Mouse (Mus musculus): ENCODE data around the gene Vrk1. TPM values are rescaled to one million over a fixed set of nuclear protein-coding genes. Genes with fewer than 3 reads are reported as not detected.

The Vrk1 gene
- 90.3 and 92.3 TPM in 2 replicates for polyA plus RNA-seq (2014; fragmentation: Nextera tagmentation; extraction: Ambion mirVana)

DNA sequence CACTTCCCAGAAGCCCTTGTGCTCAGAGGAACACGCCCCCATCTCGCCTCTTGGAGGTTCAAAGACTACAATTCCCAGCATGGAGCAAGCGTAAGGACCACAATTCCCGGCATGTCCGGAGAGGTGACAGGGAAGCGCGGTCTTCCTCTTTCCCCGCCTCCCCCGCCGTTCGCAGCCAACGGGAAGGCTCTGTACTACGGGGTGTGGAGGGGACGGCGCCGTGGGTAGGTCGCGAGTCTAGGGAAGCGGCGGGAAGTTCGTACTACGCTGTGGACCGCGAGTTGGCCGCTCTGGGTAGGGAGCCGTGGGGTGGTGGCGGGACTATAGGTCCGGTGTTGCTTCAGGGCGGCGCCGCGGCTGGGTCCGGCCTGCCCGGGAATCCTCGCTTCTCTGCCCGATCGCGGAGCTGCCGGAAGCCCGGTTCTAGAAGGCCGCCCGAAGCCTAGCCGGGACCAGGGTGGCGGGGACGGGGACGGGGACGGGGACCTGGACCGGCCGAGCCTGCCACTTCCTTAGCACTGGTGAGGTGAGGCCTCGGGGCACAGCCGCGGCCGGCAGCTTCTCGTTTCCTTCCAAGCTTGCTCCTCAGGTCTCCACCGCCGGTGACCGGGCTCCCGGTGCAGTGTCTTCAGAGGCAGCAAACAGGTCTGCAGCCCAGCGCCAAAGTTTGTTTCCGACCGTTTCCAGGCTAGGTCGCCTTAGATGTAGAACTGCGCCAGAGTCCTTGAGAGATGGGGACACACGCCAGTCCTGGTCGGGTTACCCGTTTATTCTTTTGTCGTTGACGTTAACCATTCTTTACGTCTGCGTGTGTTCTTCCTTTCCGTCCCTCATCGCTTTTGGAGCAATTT lies at the start of gene Vrk1:
TSS of gene Vrk1 (plus strand) at position 164 of the 851 bp plus-strand sequence.
- H3K27ac ChIP-seq (ENCODE audit: low read depth, low read length): no peak within 1 kb of the TSS

DNA sequence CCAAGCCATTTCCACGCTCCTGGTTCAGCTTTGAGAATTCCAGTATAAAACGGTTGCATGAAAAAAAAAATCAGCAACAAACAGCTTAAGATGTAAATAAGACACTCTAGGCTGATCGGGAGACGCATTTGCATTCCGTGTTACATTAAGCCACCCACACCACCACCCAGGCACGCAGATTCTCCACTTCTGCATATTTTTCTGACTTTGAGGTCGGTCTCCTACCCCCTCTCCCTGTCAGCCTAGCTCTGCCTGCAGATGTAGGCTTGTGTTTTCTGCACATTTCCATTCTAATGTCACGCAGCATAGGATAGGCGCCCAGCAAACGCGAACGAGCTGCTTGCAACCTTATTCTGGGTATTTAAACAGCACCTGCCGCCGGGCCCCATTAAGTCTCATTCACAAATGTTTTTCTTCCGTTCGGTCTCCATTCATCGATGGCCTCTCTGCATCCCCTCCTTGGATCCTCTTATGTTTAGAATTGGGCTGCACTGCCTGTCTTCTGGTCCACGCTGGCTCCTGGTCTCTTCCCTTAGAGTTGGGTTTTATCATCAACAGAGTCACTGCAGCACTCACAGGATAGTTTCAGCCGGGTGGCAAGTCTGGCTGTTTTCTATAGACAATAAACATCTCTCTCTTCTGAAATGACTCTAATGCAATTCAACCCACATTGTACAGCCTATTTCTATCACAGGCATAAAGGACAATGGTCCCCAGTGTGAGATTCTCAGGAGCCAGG lies 49.3 kb upstream of the Vrk1 start:
- peak; percentile 45 for DNase-seq (ENCODE audit: low spot score)
- 13% methylated on average over 19 of the region's 19 CpGs for WGBS
- Histone ChIP-seq H3K27me3 (ENCODE audit: control insufficient read depth, insufficient read depth, low read length) (peaks cover 4% of the 10 kb centered on the region), H3K4me3 (ENCODE audit: low read depth, low read length) (no peak overlapping the region), H3K9me3 (ENCODE audit: control insufficient read depth, low read length) (no peaks in the 10 kb centered on the region), H3K4me2 (replicated peaks; ENCODE audit: low read depth, low read length) (peak overlapping the region; percentile 33), H3K9ac (ENCODE audit: low read depth, low read length) (no peak overlapping the region), H3K27ac (ENCODE audit: low read depth, low read length) (peak overlapping the region; percentile 19; the same call in 1 of the 2 replicates), H3K36me3 (ENCODE audit: control insufficient read depth, insufficient read depth, low read length) (no peaks in the 10 kb centered on the region), H3K4me1 (replicated peaks; ENCODE audit: control insufficient read depth, insufficient read depth, low read length) (peaks cover 7% of the 10 kb centered on the region; the same call in 1 of the 2 replicates)
- ATAC-seq (ENCODE audit: low FRiP score): no peak

More for the DNA sequence above, at the start of gene Vrk1:
- no peaks in the 10 kb centered on the region for H3K9me3 ChIP-seq (ENCODE audit: control insufficient read depth, low read length)
- peak within 1 kb of the TSS; percentile 57 for H3K4me2 ChIP-seq (replicated peaks; ENCODE audit: low read depth, low read length)
- peak; percentile 99 for ATAC-seq (ENCODE audit: low FRiP score)
- WGBS: under 1% methylated on average over 72 of the region's 72 CpGs
- H3K4me3 ChIP-seq (ENCODE audit: low read depth, low read length): peak within 1 kb of the TSS; percentile 78
- H3K4me1 ChIP-seq (replicated peaks; ENCODE audit: control insufficient read depth, insufficient read depth, low read length): no peaks in the 10 kb centered on the region
- H3K36me3 ChIP-seq (ENCODE audit: control insufficient read depth, insufficient read depth, low read length): no peaks in the 10 kb centered on the region
- H3K9ac ChIP-seq (ENCODE audit: low read depth, low read length): peak within 1 kb of the TSS; percentile 74
- peak; percentile 96 for DNase-seq (ENCODE audit: low spot score)
- no peaks in the 10 kb centered on the region for H3K27me3 ChIP-seq (ENCODE audit: control insufficient read depth, insufficient read depth, low read length)

DNA sequence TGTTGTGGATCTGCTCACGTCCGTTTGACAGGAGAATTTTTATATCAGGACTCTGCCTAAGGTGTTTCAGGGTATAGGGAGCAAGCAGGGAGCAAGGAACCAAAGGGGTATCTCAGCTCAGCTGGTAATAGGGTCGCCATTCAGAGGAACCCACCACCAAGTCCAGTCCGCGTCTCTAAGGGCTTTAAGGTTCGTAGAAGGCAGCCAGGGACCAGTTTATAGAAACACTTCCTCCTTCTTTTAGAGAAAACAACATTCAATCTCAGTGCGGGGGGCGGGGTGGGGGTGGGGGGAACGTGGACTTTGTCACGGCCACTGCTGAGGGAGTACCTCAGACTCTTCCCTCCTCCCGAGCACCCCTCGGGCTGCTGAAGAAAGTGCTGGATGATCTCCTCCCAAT lies 48.4 kb upstream of the Vrk1 start:
- peaks cover 7% of the 10 kb centered on the region; the same call in 1 of the 2 replicates for H3K4me1 ChIP-seq (replicated peaks; ENCODE audit: control insufficient read depth, insufficient read depth, low read length)
- DNase-seq (ENCODE audit: low spot score): no peak
- no peak for ATAC-seq (ENCODE audit: low FRiP score)
- H3K9ac ChIP-seq (ENCODE audit: low read depth, low read length): no peak overlapping the region
- no peaks in the 10 kb centered on the region for H3K36me3 ChIP-seq (ENCODE audit: control insufficient read depth, insufficient read depth, low read length)
- H3K27ac ChIP-seq (ENCODE audit: low read depth, low read length): no peak overlapping the region
- 7% methylated on average over 12 of the region's 12 CpGs for WGBS
- H3K9me3 ChIP-seq (ENCODE audit: control insufficient read depth, low read length): no peaks in the 10 kb centered on the region
- H3K27me3 ChIP-seq (ENCODE audit: control insufficient read depth, insufficient read depth, low read length): peaks cover 4% of the 10 kb centered on the region
- H3K4me2 ChIP-seq (replicated peaks; ENCODE audit: low read depth, low read length): peak overlapping the region; percentile 50
- H3K4me3 ChIP-seq (ENCODE audit: low read depth, low read length): 0 out of 2 replicates have a peak overlapping the region, but pooled peaks have one; percentile 32

DNA sequence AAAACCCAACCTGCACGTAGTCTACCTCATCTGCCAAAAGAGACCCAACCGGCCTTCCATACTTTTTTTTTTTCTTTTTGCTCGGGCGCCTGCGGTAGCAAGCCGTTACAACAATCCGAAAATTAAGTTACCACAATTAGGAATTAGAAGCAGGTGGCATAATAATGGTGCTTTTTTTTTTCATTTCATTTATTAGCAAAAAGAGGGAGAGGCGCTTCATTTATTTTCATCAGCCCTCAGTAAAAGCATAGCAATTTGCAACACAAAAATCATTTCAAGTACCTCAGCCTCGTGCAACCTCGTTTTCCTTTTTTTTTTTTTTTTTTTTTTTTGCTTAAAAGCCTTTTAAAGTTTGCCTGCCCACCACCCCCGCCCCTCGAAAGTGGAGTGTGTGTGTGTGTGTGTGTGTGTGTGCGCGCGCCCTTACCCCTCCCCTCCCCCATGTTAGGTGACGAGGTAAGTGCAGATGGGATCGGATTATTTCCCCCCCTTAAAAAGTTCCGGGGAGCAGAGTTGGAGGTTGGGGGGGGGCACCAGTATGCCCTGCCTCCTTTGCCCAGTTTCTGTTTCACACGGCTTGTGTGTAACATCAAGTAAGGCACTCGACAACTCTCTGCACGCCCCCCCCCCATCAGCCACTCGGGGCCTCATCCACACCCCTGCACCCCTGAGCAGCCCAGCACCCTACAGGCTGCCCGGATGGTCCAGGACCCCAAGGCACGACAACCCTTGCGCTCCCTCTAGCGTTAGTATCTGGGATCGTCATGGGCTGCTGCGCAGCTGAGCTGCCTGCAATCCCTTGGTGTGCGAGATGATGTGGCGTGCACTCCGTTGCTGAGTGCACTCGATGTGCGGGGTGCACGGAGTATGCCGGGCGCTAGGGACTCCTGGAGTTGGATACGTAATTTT lies 47.7 kb upstream of the Vrk1 start:
- ATAC-seq (ENCODE audit: low FRiP score) (peak; percentile 95), DNase-seq (ENCODE audit: low spot score) (peak; percentile 97)
- peak overlapping the region; percentile 50 for H3K9ac ChIP-seq (ENCODE audit: low read depth, low read length)
- H3K27ac ChIP-seq (ENCODE audit: low read depth, low read length): no peak overlapping the region
- H3K27me3 ChIP-seq (ENCODE audit: control insufficient read depth, insufficient read depth, low read length): peaks cover 4% of the 10 kb centered on the region
- WGBS: under 1% methylated on average over 37 of the region's 37 CpGs
- H3K4me1 ChIP-seq (replicated peaks; ENCODE audit: control insufficient read depth, insufficient read depth, low read length): peaks cover 7% of the 10 kb centered on the region; the same call in 1 of the 2 replicates
- H3K36me3 ChIP-seq (ENCODE audit: control insufficient read depth, insufficient read depth, low read length): no peaks in the 10 kb centered on the region
- H3K4me2 ChIP-seq (replicated peaks; ENCODE audit: low read depth, low read length): peak overlapping the region; percentile 50
- H3K9me3 ChIP-seq (ENCODE audit: control insufficient read depth, low read length): no peaks in the 10 kb centered on the region
- H3K4me3 ChIP-seq (ENCODE audit: low read depth, low read length): peak overlapping the region; percentile 32

DNA sequence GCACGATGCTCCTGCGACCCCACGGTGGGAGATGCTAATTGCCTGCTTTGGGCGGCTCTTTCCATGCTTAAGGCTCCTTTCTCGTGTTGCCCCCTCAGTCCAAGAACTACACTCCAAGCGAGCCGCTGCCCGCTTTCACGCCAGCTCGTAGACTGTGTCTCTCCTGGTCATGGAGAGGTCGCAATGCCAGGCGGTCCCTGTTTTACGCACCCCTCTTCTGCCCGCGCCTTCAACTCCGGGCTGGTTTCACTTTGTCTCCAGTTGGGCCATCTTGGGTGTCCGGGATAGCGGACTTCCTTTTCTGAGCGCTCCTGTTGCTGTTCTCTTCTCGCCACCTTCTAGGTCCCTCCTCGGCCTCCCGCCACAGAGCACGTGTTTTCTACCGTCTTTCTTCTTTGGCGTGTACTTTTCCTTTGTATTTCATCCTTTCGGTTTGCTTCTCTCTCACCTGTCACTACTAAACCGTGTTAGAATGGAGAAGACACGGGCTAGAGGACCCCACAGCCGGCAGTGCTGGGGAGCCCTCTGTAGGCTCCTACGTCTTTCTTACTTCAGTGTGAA lies 46.9 kb upstream of the Vrk1 start:
- Histone ChIP-seq H3K4me2 (replicated peaks; ENCODE audit: low read depth, low read length) (peak overlapping the region; percentile 50), H3K27me3 (ENCODE audit: control insufficient read depth, insufficient read depth, low read length) (peaks cover 4% of the 10 kb centered on the region), H3K4me3 (ENCODE audit: low read depth, low read length) (peak overlapping the region; percentile 32), H3K27ac (ENCODE audit: low read depth, low read length) (no peak overlapping the region), H3K4me1 (replicated peaks; ENCODE audit: control insufficient read depth, insufficient read depth, low read length) (peaks cover 7% of the 10 kb centered on the region; the same call in 1 of the 2 replicates), H3K36me3 (ENCODE audit: control insufficient read depth, insufficient read depth, low read length) (no peaks in the 10 kb centered on the region), H3K9ac (ENCODE audit: low read depth, low read length) (peak overlapping the region; percentile 50), H3K9me3 (ENCODE audit: control insufficient read depth, low read length) (no peaks in the 10 kb centered on the region)
- WGBS: 5% methylated on average over 30 of the region's 30 CpGs
- ATAC-seq (ENCODE audit: low FRiP score) (peak; percentile 62), DNase-seq (ENCODE audit: low spot score) (no peak)

DNA sequence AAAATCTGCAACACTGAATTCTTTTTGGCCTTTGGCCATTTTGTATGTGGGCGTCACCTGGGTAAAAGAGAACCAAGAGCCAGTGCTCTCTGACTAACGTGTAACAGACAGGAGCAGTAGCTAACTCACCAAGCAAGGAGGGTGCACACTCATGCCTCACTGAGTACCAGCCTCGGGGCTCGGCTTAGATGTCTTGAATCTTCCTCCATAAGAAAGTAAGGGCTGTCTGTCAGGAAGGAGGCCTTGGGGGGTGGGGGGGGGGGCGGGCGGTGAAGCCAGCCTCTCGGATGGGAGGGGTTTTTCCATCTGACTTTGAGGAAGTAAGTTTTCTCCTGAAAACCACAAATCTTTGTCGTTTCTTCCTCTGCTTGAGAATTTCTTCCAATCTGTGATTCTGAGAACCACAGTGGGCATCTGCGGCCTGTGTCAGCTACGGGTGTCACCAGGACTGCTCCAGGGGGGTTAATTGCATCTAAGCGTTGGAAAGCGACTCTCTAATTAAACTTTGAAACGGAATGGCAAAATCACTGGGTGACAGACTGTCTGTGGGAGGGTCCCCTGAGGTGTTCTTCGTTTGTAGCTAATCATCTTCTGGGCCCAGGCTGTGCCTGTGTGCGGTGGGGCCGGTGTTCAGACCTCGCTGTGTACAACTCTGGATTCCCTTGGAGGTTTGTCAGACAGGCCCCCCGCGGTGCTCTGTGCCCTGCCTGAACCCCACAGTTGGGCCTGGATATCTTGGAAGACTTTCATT lies 43.0 kb upstream of the Vrk1 start:
- no peak for DNase-seq (ENCODE audit: low spot score)
- H3K36me3 ChIP-seq (ENCODE audit: control insufficient read depth, insufficient read depth, low read length): no peaks in the 10 kb centered on the region
- no peak overlapping the region; the same call in 1 of the 2 replicates for H3K4me2 ChIP-seq (replicated peaks; ENCODE audit: low read depth, low read length)
- H3K9ac ChIP-seq (ENCODE audit: low read depth, low read length): no peak overlapping the region
- no peaks in the 10 kb centered on the region; the same call in 1 of the 2 replicates for H3K9me3 ChIP-seq (ENCODE audit: control insufficient read depth, low read length)
- no peak overlapping the region for H3K4me3 ChIP-seq (ENCODE audit: low read depth, low read length)
- 0 out of 2 replicates have a peak, but pooled peaks cover 3% of the 10 kb centered on the region for H3K4me1 ChIP-seq (replicated peaks; ENCODE audit: control insufficient read depth, insufficient read depth, low read length)
- H3K27me3 ChIP-seq (ENCODE audit: control insufficient read depth, insufficient read depth, low read length): peaks cover 4% of the 10 kb centered on the region
- 44% methylated on average over 19 of the region's 19 CpGs for WGBS
- H3K27ac ChIP-seq (ENCODE audit: low read depth, low read length): no peak overlapping the region
- ATAC-seq (ENCODE audit: low FRiP score): no peak

DNA sequence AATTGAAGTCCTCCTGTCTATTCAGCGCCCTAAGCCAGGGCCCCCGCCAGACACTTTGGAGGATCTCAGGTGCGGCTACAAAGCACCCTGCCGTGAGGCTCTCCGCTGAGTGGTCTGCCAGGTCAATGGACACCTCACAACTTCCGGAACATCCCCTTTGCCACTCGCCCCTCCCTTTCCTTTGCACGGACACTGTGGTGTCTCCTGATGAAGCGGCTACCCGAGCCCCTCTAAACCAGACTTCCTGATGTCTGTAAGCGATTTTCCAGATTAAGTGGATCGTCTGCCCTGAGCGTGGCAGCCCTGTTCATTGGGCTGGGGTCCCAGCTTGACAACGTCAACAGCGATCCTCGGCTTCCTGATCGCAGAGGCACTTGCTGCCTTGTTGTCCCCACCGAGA lies 42.2 kb upstream of the Vrk1 start:
- 0 out of 2 replicates have a peak overlapping the region, but pooled peaks have one; percentile 6 for H3K4me3 ChIP-seq (ENCODE audit: low read depth, low read length)
- DNase-seq (ENCODE audit: low spot score) (no peak), ATAC-seq (ENCODE audit: low FRiP score) (no peak)
- no peaks in the 10 kb centered on the region for H3K4me1 ChIP-seq (replicated peaks; ENCODE audit: control insufficient read depth, insufficient read depth, low read length)
- H3K9me3 ChIP-seq (ENCODE audit: control insufficient read depth, low read length): no peaks in the 10 kb centered on the region; the same call in 1 of the 2 replicates
- H3K36me3 ChIP-seq (ENCODE audit: control insufficient read depth, insufficient read depth, low read length): no peaks in the 10 kb centered on the region
- H3K27me3 ChIP-seq (ENCODE audit: control insufficient read depth, insufficient read depth, low read length): peaks cover 4% of the 10 kb centered on the region
- peak overlapping the region; percentile 34 for H3K4me2 ChIP-seq (replicated peaks; ENCODE audit: low read depth, low read length)
- 12% methylated on average over 18 of the region's 18 CpGs for WGBS
- 0 out of 2 replicates have a peak overlapping the region, but pooled peaks have one; percentile 27 for H3K9ac ChIP-seq (ENCODE audit: low read depth, low read length)
- H3K27ac ChIP-seq (ENCODE audit: low read depth, low read length): no peak overlapping the region

Data from hindbrain, embryonic 11.5 days (tissue).